Mouse (Mus musculus) left cerebral cortex, adult 18-20 months (tissue): ENCODE measurements around the gene Map3k13. TPM values are rescaled to one million over a fixed set of nuclear protein-coding genes. Genes with fewer than 3 reads are reported as not detected.

Experiments
- DNase-seq, 2 experiments: peaks; one replicate each; pipeline ENCODE4 v3.0.0; 2021 to 2022; ENCODE audit warnings: low spot score in 2 of 2, mixed read lengths in 1 of 2
- total RNA-seq, 2 experiments: library from RNA; stranded (reverse); gene quantifications; 2 replicates each; pipeline ENCODE4 v1.2.3; 2021

The Map3k13 gene
- total RNA-seq, 2 experiments from 2014 or later, result 17.0 to 17.6 TPM

DNA sequence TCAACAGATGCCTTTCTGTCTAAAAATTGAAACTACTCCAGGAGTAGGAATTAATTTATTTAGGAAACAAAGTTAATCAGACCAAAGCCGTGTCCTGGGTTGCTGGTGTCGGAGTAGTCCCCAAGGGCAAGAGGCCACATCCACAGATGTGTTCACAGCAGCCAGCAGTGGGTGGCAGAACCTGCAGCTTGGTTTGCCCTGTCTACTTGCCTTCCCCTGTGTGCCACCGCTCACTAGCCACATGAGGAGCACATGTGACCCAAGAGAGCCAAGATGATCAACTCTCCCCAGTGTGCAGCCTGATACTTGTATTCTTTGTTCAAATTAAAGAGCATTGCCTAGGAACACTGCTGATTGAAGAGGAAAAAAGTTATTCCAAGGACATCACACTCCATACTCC, 54.3 kb downstream of the Map3k13 start:
- no peak for DNase-seq

DNA sequence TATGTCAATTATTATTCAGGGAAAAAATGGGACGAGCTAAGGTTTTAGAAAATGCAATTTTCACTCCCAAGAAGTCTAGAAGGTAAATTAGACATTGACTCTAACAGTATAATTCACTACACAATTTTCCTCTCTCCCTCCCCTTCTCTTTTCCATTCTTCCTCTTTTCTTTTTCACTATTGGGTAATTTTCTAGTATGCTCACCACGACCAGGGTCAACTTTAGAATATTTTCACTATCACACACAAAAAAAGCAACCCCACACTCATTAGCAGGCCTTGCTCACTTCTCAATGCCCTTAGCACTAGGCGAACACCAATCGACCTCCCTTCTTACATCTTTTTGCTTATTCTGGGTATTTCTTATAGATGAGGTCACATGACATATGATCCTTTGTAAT, 54.7 kb downstream of the Map3k13 start:
- DNase-seq, result no peak

DNA sequence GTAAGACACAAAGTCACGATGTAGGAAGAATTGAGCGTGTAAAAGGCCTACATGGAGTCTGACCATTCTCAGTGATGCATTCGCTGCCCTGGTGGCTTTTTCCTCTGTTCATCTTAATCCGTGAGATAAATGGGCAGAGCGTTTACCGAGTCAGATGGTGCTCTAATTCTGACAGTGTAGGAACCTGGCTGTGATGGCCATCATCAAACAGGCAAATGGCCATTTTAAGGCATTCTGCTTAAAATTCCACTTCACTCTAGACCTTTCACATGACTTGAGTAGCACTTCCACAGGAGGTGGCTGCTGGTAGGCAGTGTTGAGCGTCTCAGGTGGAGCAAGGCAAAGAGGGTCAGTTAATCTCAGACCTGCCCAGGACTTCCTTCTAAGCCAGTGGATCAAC, 58.2 kb downstream of the Map3k13 start:
- DNase-seq, result no peak

DNA sequence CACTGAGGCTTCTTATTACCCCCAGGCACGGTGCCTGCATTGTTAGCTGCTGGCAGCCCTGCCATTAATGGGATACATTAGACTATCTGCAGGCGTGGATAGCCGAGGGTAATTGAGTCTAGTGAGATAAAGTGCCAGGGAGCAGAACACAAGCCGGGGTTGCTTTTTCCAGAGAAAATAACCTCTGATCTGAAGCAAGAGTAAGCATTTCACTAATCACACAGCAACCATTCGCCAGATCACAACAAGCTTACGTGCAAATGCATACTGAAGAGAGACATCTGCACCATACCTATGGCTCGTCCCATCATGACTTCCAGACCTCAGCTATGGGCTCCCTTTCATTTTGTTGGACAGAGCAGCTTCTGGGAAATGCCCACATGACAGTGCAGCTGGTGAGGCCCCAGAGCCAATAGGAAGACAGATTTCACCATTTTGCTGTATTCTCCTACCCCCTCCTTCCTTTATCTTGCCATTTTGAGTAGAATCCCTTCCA, 59.3 kb downstream of the Map3k13 start:
- DNase-seq, result no peak

DNA sequence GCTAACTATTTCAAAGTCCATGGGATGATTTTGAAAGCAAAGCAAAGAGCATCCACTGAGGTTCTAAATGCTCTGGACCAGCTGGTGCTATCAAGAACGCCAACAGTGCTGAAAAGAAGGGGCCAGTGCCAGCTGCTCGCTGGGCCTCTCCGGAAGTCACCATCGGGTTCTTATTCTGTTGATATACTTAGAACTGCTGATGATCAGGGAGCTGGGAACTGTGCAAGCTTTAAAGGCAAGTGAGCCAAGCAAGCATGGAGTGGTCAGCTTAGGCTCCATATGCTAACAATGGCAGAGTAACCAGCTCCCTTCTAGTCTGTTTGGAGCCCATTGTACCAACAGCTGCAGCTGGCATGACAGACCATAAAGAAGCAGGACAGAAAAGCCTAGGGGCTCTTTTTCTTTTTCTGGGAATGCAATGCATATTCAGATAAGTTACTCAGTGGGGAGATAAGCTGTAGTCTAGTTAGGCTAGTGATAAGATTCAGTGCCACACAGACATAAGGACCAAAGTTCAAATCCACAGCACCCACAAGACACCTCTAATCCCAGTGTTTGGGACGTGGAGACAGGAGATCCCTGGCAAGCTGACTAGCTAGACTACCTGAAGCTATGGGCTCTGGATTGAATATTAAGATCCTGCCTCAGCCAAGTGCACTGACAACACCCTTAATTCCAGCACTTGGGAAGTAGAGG, 60.6 kb downstream of the Map3k13 start:
- no peak for DNase-seq

DNA sequence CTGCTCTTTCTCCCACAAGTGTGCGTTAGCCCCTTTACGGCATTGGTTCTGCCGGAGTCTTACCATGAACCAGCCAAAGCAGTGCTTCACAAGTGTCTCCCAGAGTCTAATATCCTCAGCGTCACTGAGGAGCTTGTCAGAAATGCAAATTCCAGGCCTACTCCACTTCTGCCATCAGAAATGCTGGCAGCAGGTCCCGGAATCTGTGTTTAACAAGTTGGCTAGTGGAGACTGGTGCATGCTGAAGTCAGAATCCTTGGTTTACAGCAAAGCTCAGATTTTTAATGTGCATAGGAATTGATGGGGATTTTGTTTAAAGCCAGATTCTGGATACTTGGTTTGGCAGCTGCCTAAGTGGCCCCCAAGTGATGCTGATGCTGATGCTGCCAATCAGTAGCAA, 62.0 kb downstream of the Map3k13 start:
- DNase-seq, result peak in 1 of 2 experiments; percentile 28

DNA sequence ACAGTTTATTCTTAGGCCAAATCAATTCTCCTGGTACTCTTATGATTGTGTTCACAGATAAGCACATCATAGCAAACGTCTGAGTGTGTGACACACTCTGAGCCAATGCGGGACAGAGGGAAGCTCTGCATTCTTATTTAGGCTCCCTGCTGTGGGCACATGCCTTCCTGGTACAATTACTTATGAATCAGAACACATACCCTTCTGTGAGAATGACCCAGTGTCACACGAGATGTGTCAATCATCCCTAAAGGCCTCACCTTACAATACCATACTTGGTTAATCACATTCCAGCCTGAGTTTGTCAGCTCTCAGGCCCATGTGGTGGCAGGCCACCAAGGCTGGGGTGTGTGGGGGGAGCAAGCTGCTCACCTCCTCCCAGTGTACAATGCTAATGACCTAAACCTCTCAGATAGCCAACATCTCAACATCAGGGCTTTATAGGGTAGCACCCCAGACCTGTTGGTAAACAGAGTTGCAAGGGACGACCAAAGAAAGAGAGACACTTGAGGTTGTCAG, 63.0 kb downstream of the Map3k13 start:
- no peak for DNase-seq

DNA sequence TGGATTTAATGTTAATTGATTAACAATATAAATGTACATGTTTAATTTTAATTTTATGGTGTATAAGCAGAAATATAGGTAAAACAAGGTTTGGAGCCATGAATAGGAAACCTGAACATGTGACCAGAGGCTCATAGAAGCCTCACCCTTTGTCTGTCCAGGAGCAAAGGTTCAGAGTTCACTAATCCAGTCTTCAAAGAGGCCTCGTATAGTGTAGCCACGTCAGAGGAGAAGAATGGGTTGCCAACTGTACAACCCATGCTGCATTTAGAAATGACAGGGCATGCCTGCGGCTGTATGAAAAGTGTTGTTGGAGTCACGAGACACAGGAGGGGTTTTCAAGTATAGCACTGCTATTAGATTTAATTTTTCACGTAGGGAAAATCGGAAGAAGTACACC, 64.0 kb downstream of the Map3k13 start:
- no peak for DNase-seq

DNA sequence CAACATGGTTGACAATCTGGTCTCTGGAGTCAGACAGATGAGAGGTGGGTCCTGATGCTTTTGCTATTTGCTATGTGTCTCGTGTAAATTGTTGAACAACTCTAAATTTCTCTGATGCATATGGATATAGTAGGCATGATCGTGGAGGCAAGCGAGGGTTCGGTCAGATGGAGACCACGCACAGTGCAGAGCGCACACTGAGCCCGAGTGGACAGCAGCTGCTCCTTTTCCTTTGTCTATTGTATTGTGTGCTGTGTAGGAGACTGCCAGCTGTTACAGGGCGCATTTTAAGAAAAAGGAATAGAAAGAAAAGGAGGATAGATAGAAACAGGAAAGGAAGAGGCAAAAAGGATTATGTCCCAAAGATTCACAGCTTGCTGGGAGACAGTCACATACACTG, 64.7 kb downstream of the Map3k13 start:
- no peak for DNase-seq

DNA sequence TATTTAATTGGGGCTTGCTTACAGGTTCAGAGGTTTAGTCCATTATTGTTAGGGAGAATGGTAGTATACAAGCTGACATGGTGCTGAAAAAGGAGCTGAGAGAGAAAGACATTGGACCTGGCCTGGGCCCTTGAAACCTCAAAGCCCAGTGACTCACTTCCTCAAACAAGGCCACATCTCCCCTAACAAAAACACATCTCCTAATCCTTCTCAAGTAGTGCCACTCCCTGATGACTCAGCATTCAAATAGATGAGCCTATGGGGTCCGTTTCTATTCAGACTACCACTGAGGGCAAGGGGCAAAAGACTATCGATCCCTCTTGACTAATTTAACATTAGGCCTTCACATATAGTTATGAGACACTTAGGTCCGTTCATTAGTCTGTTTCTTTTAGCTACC, 68.3 kb downstream of the Map3k13 start:
- DNase-seq, result no peak

DNA sequence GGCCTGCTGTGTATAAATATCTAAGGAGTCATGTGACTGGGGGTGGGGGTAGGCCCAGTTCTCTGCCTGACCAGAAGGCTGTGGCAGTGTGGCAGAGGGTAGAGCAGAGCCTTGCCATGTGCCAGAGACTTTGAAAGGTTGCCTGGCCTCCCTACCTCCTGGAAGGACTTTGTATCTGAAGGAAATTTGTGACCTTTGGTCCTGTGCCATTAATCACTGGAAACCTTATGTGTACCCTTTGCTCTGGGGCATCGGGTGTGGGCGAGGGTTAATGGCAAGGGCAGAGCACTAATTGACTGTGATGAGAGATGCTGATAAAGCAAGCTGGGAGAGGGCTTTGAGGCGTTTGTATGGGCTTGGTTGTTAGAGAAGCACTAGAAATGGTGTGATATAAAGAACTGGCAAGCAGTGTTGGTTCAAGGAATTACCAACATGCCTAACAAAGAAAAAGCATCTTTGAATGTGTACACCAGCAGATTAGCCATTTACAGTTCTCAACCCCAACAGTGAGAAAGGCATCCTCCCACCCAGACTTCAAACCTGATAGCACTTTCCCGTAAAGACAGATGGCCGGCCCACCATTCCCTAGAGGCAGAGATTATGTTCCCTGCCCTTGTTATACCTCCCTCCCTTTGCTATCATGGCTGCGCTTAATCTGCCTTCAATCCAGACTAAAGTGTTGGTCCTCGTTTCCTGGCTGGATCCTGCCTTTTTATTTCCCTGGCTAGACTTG, 71.3 kb downstream of the Map3k13 start:
- DNase-seq, result no peak

DNA sequence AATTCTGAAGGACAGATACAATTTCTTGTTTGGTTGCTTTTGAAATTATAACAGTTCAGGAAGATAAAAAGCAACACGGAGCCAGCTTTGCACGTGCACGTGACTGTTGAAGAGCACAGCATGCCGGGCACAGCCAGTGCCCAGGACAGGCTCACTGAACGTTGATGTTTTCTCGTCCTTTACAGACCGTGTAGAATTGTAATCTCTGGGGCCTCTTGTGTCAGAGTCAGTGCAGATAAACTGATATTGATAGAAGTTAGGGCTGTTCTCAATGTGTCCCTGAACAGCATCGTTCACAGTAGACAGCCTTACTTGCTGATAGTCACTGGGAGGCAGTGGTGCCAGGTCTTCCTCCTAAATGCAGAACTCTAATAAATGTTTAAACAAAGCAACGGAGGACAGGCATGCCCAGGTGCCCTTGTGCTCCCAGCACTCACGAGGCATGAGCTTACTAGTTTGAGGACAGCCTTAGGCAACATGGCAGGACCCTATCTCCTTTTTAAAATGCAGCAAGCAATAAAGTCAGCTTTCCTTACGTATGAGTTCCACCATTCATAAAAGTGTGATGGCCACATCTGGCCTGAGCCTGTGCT, 71.9 kb downstream of the Map3k13 start:
- no peak for DNase-seq

DNA sequence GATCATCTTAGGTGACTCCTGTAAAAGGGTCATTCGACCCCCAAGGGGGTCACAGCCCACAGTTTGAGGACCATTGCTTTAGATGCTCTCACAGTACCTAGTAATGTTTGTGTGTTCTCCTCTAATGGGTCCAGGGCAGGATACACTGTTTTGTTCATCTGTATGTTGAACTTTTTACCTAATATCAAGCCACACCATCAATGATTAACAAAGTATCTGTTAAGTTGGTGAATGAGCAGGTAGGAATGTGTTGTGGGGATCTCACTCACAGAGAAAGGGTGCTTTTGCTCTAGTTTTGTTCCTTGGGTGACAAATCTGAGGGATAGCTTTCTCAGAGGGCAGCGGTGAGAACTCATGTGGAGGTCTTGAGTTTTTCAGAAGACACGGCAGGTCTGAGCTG, 73.6 kb downstream of the Map3k13 start:
- DNase-seq, result no peak

DNA sequence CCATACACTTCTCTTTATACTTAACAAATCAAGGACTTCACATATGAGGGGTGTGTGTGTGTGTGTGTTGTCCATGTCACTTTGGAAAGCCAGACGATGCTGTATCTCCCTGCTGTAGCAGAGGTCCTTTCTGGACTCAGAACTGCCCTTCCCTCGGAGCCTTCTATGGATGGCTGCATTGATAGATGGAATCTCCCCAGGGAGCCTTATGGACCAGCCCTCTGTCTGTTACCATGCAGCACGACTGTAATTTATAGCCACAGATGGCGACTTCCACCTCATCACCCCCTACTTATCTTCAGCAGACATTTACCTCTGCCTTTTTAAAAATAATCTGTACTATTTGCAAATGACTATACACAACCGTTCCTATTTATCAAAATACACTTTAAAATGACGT, 74.5 kb downstream of the Map3k13 start:
- no peak for DNase-seq

DNA sequence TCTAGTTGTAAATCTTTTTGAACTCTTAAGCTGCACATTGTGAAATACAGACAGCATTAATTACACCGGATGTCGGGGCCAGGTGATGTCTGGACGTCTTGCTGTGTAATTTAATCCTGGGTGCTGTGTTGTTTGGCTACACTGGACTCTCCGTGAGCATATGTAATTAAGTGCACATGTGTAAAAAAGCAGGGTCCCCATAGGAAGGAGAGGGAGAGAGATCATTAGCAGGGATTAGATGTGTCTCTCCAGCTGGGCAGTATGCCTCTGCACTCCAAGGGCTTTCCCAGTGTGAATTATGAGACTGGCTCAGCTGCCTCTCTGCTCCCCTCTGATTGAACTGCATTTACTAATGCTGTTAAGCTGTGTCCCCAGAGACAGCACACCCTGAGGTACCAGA, 75.7 kb downstream of the Map3k13 start:
- DNase-seq, result no peak

DNA sequence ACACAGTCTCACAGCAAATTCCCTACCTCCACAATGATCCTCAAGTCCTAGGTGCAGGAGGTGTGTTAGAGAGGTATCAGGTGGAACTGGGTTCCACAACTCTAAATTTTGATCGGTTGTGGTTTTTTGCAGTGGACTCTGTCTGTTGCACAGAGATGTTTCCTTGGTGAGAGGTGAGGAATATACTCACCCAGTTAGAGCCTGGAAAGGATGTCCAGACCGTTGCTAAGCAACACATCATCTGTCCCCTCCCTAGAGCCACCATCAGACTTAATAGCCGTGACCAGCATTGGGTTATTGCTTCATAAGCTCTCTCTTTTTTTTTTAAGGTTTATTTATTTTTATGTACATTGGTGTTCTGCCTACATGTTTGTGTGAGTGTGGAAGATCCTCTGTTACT, 83.6 kb downstream of the Map3k13 start:
- no peak for DNase-seq

DNA sequence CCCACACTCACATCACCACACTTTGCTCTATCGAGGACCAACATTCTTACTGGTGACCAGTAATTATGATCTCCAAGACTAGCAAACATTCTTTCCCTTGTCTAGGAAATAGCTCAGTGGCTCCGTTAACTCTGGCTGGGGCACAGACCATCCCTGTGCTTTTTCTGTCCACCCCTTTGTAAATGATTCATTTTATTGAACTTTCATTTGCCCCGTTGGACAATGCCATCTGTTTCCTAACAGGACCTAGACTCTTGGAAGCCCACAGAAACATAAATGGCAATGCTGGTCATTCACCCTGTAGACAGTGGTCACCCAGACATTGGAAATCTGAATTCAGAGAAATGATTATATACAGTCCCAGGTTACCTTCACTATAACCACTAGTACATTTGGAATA, 84.7 kb downstream of the Map3k13 start:
- DNase-seq, result no peak

DNA sequence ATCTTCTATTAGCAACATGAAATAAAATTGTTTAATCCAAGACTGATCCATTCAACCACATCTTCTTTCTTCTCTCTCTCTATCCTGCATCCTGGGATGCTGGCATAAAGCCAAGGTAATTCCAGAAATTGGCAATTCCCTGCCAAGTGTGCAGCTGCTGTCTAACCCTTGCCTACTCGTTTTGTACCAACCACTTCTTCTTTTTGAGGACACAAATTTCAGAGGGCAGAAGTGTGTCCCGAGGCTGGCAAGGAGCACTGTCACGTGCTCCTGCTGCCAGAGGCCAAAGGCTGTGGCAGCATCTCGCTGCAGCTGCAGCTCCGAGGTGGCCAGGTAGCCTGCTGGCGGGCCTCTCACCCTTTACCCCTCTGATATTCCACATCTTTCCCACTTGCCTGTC, 87.0 kb downstream of the Map3k13 start:
- no peak for DNase-seq

DNA sequence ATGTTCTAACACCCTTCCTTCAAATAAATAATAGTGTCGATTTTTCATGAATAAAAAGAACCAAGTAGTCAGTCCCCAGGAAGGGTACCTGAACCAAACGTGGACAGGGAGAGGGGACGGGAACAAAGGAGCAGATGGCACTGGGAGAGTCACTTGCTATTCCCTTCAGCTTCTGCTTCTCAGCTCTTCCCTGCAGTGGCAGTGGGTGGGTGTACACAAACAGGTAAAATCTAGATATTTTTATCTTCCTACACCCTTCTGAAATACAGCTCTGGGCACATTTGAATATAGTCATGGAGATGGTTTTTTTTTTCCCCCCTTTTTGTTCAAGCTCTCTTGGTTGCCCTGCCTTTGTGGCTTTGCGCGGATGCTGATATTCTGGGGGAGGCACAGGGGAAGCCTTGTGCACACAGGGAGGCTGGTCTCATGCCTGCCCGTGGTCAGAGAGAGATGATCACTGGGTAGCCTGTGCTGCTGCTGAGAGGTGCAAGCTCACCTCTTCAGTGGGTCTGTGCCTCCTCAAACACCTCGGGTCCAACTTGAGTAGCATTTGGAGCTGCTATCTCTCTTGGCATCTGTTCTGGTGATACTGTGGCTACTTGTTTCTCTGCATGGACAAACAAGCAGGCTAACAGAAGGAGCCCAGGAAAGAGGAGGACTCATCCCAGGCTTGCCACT, 87.6 kb downstream of the Map3k13 start:
- no peak for DNase-seq

DNA sequence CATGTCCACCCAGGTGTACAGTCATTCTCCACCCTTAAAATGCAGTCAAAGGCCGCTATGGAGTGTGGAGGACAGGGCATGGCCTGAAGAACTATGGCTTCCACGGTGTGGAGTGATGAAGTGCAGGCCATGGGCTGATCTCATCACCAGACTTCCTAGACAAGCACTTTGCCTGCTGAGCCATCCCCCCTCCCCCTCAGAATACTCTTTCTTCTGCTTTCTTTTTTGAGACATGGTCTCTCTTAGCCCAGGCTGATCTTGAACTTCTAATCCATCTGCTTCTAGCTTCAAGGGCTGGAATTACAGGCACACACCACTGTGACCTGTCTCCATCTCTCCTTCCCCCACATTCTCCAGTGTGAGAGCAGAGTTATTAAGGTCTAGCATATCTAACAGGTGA, 93.5 kb downstream of the Map3k13 start:
- DNase-seq, result no peak

DNA sequence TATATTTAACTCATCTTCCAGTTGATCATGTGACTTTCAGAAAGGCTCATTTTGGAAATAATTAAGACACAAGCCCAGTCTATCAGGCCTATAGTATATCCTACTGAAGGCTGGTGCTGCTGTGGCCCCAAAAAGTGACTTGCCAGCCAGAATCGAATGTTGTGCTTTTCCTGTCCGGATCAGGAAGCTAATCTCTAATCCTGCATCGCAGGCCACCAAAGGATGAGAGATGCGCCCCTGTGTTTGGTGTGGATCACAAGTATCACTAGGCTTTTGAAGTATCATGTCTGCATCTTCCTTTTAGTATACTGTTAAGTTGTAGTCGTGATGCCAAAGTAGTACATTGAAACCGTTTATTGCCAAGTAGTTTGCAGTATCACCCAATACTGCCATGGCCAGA, 99.7 kb downstream of the Map3k13 start:
- DNase-seq, result no peak

DNA sequence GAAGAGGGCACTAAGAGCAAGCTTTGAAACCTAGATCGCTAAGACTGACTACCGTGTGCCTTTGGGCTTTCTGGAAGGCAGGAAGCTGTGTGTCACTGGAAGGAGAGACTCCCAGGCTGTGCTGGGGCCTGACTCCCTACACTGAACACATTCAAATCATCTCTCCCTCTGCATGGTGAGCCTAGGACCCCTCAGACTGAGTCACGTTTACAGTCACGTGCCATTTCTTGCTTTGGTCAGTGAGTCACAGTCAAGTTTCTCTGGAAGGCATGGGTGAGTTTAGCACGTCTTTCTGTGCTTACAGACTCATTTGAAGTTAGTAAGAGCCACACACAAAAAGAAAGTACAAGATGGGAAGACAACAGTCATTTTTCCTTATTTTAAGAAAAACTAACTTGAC, 107.1 kb downstream of the Map3k13 start:
- no peak for DNase-seq
